Mouse (Mus musculus) cerebellum, adult 11 months (tissue): ENCODE data around the gene Man2a1.

Experiments used
- DNase-seq: peaks from one replicate; pipeline ENCODE4 v3.0.0; 2022

Gene Man2a1

DNA sequence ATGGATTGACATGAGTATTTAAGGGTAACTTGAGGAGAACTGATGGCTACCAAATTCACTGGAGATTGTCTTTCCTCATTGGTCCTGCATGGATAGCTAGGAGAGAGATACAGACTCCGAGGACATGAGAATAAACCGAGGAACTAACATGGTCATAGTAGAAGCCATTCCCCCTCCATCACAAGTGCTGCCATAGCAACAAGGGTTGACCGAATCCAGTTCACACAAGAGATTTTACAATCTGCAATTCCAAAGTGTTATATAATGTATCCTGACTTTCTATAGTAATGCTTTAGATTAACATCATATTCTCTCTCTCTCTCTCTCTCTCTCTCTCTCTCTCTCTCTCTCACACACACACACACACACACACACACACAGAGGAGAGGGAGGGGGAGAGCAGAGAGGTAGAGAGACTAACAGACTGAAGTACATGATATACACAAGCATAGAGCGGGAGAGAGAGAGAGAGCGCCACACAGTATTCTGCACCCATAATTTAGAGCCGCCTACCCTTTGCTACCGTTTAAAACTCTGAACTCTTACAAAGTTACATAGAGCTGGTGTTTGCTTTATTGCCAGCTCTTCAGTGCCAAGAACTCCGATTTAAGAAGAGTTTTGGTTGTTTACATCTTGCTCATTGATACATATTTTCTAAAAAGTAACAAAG is 37.5 kb downstream of the Man2a1 start:
- DNase-seq: no peak

DNA sequence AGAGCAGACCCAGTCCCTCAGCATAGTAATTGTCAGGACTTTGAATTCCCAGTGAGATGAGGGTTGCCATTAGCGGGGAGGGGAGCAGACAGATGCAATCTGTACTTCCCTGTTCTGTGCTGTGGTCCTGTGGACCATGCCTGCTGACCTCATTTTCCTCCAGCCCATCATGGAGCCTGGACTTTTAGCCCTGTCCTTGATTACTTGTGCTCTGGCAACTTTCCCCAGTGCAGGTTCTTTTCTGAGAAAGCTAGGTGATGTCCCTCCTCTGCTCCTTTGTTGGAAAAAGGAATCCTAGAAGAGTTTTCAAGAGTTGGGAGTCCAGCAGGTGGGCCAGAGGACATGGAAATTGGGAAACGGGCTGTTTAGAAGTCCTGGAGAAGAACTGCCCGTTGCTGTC is 40.8 kb downstream of the Man2a1 start:
- DNase-seq: no peak

DNA sequence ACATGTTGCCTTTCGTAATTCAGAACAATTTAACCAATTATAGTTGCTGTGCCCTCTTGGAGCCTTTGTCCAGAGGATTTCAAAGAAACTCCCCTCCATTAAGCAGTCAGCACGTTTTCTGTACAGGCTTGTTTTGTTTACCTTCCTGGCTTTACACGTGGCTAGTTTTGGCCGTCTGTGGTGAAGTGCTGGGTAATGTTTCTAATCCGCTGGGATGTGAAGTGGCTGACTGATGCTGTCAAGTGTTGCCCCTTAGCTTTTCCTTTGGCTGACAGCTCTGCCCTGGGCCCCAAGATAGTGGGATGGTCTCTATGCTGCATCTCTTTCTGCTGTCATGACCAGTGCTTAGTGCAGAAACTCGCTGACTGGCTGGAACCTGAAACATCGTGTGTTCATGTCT is 43.1 kb downstream of the Man2a1 start:
- no peak for DNase-seq

DNA sequence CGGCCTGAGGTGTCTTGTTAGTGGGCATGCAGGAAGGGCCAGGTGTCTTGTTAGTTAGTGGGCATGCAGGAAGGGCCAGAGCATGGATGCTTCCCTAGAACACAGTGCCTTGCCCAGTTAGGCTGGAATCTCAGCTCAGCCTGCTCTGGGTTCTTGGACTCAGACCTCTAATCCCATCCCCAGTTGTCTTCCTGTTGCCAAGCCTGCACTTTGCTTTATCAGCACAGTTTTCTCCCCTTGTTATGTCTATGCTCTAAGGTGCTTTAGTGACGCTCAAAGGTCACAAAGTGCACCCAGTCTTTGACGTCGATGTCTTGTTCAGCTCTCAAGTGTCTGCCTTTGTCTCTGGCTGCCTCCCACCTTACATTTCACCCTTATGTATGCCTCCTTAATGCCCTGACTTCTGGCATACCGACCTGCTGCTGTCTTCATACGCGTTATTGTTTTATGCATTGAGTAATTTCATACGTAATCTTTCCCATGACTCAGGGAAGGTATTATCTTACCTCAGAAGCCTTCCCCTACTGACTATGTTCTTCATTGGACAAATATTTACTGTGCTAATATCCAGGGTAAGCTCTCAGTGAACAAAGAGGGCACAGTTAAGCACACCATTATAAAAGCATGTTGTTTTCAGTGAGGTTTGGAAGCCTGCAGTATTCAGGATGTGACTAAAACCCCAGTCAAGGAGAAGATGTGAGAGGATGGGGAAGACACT is 44.5 kb downstream of the Man2a1 start:
- DNase-seq: no peak

DNA sequence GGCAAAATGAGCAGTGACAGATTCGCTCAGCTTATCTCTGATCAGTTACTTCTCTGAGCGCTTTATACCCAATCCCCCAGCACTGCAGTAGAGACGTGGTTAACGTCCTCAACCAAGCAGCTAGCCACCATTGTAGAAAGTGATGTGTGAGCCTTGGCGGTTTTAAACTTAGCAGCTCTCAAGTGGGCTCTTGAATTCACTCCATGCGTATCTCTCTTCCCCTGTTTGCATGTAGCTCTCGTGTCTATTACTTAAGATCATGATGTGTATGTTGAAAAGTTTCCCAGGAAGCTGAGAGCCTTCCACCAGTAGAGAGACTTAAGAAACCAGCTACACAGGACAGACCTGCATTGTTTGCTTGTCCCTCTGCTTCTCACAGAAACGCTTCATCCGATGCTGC is 46.9 kb downstream of the Man2a1 start:
- DNase-seq: no peak

DNA sequence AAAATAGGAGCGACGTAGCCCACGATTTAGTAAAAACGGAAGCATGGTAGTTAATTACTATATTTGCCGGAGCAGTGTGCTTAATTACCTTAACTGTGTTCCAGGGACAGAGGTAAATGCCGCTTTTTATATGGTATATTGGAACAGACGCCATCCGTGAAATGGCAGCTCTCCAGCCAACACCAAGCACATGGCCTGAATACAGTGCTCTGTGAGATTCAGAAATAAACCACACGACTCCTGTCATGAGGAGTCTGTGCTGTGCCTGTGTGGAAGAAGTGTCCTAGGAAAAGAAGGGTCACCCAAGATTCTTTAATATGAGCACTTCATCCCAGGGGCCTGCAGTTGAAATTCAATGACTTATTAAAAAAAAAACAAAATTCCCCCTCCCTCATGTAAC is 50.2 kb downstream of the Man2a1 start:
- no peak for DNase-seq

DNA sequence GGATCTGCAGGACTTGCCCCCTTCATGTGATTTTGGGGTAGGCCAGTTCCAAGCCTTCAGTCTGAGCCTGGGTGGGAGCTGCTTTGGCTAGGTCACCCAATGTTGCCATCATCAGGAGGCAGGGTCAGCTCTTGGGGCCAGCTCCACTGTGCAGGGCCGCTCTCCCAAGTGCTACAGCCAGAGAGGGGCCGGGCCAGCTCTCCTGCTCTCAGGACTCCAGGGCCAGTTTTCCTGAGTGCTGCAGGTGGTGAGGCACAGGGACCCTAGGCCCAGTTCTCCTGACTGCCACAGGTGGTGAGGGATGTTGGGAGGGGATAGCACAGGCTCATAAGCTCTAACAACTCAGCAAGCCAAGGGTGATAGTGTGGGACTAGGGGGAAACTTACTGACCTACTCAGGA is 53.1 kb downstream of the Man2a1 start:
- no peak for DNase-seq

DNA sequence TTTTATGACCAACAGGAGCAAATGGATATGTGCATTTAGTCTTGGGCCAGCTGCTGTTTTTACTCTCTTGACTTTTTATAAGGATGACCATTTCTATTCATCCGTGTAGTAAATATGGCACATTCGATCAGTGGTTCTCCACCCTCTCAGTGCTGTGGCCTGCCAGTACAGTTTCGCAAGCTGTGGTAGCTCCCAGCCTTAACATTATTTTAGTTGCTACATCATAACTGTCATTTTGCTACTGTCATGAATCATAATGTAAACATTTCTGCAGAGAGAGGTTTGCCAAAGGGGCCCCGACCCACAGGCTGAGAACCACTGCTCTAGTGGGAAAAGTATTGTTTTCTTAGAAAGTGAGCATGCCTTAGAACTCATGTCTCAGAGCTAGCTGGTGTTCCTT is 59.1 kb downstream of the Man2a1 start:
- no peak for DNase-seq

DNA sequence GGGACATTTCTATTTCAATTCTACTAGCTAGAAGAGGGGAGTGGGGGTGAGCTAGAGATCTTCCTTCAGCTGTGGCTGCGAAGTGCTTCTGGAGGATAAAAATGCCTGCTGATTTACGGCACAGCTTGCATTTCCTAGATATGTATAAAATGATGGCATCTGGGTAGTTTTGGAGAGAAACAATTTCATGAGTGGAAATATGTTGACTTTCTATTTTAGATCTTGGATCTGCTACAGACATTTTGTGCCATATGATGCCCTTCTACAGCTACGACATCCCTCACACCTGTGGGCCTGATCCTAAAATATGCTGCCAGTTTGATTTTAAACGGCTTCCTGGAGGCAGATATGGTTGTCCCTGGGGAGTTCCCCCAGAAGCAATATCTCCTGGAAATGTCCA is 66.0 kb downstream of the Man2a1 start:
- no peak for DNase-seq

DNA sequence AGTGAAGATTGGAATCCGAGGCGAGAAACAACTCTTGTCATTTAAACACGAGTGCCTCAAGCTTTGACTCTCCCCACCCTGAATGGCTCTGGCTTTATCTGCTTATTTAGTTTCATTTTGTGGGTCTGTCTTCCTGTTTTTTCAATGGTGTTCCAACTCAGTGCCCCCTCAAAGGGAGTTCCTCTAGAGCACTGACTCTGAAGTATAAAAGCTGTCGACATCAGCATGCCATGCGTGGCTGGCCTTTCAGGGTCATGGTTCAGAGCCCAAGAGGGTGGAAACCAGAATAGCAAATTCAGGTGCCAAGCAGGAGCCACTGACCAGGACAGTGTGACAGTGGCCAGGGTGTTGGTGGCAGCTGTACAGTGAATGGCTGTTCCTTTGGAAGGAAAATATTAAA is 68.0 kb downstream of the Man2a1 start:
- DNase-seq: no peak

DNA sequence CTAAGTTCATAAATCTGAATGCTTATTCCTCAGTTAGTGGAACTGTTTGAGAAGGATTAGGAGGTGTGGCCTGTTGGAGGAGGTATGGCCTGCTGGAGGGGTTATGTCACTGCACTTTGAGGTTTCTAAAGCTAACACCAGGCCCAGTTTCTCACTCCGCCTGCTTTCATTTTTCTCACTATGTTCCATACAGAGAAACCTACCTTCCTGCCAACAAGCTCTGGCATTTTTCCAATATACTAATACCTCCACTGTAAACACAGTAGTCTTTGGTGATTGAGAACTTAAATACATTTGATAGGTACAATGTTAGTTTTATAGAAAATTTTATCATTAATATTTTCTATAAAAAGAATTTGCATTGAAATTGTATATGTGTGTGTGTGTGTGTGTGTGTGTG is 73.9 kb downstream of the Man2a1 start:
- no peak for DNase-seq

DNA sequence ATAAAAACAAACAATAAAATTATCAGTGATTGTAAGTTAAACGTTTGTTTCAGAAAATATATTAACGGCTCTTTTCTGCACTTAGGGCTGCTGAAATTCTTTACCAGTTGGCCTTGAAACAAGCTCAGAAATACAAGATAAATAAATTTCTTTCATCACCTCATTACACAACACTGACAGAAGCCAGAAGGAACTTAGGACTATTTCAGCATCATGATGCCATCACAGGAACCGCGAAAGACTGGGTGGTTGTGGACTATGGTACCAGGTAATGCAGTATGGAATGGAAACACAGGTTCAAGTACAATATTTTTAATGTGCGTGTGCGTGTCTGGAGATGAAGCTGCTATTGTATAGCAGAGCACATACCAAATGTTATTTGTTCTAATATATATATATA is 74.4 kb downstream of the Man2a1 start:
- DNase-seq: no peak

DNA sequence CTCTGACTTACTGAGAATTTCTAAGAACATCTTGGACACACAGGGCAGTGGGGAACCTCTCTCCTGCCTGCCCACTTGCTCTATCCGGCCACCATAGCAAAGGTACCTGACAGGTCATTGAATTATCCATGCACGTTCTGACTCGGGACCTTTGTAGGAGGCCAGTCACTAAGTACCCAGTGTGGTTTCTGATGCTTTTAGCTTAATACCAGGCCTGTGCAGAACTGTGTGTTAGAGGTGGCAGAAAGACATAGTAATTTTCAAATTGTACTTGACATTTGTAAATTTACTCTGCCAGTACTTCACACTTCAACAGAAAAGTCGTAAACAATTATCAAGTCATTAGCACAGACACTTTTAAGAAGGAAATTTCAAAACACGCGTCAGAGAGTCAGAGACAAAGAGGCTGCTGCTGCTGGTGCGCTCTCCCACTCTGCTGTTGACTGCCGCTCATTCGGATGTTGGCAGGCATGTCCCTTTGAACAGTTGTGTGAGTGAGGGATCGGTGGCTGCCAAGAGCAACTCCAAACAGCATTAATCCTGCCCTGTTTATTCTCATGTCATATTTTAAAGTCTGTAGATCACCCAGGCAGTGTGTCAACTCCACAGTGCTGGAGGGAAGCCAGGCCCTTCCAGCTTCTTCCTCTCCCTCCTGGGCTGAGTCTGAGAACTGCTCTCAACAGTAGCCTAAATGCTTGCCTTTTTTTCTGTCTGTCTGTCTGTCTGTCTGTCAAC is 76.4 kb downstream of the Man2a1 start:
- DNase-seq: no peak

DNA sequence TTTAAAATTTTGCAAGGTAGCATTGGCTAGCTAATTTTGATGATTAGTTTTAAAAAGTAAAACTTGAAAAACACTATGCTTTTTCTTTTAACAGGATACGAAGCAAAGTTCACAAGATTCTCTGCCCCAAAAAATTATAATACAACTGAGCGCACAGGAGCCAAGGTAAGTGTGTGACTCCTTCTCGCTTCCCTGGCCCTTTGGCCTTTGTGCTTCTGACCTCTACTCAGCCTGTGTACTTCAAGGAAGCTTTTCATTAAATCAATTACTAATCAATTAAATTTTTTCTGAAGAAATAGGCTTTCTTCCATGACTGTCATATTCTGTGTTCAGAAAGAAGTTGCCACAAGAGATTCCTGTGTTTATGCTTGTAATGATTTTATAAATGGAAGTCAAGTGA is 80.9 kb downstream of the Man2a1 start:
- DNase-seq: no peak

DNA sequence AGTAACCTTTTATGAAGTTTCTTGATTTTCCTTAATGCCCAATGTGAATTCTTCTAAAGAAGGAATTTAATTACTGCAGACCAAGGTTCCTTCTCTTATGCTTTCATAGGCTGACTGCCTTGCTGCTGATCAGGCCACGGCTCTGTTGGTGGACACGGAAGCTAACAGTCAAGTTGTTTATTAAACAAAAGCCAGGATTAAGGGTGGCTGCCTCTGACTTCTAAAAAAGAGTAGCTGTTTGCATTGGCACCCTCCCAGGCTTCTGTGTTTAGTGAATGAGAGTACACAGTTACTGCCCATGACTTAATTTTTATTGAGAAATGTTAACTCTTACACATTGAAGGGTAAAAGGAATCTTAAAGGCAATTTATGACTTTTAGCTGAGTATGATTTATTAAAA is 81.4 kb downstream of the Man2a1 start:
- no peak for DNase-seq

DNA sequence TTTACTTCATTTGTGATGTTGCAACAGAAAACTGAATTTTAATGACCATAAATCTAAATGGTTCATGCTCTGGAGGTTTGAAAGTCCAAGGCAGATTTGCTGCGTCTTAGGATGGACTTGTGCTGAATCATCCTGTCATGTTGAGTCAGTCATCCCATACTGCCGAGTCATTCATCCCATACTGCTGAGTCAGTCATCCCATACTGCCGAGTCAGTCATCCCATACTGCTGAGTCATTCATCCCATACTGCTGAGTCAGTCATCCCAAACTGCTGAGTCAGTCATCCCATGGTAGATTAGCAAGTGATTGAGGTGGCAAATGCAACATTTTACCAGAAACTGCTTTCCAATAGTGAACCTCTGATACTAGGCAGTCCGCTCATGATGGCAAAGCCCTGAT is 83.6 kb downstream of the Man2a1 start:
- no peak for DNase-seq

DNA sequence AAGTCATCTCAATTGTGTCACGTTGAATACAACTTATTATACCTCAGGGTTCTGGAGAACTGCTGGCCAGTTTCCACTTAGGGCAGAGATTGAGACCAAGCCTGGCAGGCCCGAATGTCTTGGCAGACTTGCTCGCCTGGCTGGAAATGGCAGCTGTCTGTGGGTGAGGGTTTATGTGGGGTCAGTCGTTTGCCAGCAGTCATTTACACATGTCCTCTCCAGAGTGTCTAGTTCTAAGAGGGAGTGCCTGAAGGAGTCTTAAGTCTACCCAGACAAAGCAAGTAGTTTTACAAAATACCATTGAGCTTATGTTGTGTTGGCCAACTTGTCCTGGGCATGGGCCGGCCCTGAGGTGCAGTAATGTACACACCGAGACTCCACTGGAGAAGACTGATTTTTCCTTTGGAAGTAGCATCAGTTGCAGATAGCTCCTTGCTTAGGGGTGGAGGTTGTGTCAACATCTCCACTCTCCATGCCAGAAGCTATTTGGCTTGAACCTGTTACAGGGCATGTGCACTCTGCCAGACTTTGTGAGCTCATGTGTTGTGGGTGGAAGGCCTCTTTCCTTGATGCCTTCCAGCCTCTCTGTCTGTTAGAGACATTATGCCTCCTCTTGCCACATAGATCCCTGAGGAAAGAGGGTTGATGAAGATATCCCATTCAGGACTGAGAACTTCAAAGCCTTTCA is 84.8 kb downstream of the Man2a1 start:
- DNase-seq: peak; percentile 12

DNA sequence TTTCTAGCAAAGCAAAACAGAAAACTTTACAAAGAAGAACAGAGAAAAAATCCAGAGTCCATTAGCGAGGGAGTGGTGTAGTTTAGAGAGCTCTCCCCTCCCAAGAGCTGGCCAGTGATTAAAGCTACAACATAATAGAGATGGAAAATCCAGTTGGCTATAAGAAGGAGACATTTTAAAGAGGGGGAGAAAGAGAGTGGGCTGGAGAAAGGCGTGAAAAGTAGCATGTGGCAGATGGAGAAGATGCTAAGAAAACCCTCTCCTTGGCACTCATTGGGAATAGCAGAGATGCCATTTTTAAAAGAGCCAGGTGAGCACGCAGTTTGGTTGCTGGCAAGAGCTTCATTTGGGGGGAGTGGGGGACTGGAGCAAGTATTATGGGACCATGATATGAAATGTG is 89.1 kb downstream of the Man2a1 start:
- no peak for DNase-seq

DNA sequence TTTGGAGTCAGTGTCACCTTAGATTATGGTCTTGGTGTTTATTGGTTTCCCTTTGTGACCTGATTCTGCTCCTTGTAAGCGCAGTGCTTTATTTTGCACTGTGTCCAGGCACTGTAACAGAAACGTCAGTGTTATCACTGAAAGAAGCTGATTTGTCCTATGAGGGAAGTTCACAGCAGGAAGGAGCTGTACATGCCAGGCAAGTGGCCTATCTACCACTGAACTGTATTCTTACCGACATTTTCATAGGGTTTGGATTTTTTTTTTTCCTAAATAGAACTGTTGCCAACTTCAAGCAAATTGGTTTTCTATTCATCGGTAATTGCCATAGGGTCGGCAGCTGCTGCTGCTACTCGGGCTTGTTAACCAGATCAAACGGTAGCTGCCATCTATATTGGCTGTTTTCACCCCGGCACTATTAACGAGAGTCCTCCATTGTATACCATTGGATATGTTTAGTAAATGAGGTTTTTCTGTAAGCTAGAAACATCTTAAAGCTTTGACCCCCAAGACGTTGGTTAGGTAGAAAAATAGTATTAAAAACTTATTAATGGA is 96.8 kb downstream of the Man2a1 start:
- DNase-seq: no peak

DNA sequence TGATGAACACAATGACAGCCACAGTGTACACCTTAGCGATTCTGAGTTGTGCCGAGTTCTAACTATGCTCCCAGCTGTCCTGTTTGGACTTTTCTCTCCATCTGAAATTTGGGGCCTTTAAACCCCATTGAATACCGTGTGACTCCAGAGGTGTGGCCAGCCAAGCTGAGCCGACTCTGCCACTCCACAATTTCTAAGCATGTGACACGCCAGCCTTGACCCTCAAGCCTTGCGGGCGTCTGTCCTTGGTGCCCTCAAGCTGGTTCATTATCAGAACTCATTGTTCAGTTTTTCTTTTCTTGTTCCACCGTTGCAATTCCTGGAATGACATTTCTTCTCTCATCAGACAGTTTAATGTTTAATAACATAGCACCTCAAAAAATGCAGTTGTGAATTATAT is 98.0 kb downstream of the Man2a1 start:
- no peak for DNase-seq

DNA sequence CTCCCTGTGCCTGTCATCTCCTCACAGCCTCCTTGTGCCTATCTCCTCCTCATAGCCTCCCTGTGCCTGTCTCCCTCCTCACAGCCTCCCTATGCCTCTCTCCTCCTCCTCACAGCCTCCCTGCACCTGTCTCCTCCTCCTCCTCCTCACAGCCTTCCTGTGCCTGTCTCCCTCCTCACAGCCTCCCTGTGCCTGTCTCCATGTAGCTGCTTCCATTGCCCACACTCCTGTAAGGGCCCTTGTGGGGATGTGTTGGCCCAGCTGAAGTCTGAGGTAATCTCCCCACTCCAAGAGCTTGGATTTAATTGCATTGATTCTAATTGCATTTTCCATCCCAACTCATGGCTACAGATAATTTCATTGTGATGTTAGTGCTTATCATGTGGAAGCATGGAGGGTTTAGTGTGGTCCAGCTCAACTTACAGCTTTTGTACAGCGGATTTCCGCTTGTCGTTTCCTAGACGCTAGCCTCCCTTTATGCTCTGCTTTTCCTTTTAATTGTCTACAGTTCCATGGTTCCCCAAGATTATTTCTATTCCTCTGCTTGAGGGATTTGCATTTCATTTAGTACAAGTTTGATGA is 103.2 kb downstream of the Man2a1 start:
- DNase-seq: no peak

DNA sequence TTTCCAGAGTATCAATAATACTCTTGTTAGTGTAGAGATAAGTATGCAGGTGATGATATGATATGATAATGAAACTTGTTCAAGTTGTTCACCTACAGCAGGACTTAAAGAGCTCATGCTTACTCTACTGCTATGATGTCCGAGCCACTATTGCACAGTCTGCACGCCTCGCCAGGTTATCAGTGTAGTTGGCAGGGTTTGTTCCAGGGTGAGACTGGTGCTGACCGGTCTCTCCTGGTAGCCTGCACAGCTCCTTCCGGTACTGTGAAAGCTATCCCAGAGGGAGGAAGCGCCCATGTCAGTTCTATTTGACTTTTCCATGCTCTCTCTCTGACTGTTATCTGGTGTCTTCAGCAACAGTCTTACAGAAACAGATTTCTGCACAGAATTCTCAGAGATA is 107.0 kb downstream of the Man2a1 start:
- no peak for DNase-seq

DNA sequence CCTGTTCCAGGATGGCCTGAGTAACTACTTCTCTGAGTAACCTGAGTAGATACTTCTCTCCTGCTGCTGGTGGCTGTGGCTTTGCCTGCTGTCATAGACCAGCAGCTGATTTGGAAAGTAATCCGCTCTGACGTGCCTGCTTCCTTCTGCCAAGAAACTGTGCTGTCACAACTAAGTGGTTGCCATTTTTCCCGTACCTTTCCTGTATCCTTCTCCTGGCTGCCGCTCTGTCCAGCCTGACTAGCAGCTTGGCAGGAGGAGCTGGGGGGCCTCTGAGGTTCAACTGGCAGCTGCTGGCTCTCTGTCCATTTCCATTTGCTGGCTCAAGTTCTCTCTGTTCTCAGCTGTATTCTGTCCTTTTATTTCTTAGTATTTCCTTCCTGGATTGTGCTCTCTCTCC is 115.8 kb downstream of the Man2a1 start:
- peak; percentile 67 for DNase-seq
